Mouse (Mus musculus) embryonic fibroblast, embryonic 13.5 days (primary cell): ENCODE measurements around the gene Myom1.

ENCODE experiments used
- CTCF ChIP-seq: IDR thresholded peaks from 2 replicates; pipeline ENCODE4 v1.5.1; 2011; ENCODE audit warnings: mild to moderate bottlenecking, control low read depth, low read length, moderate library complexity, borderline replicate concordance; ENCODE audit not compliant: insufficient read depth
- POLR2A ChIP-seq: IDR thresholded peaks from 2 replicates; pipeline ENCODE4 v1.6.1; 2011; ENCODE audit warnings: low read depth, mild to moderate bottlenecking, control low read depth, low read length, moderate library complexity

- TF ChIP-seq CTCF (no peak), POLR2A (no peak)
These were observed 12.4 kb upstream of the Myom1 start for GRCm38 (mm10) chr17:70989991-70990390.
